Mouse (Mus musculus) layer of hippocampus, adult 9-10 months (tissue): Measurements from ENCODE around the gene Cds1.
A peak's percentile ranks its signal among the peaks of the same experiment; 100 is the strongest.

Experiments used
- DNase-seq: peaks from one replicate; pipeline ENCODE4 v3.0.0; 2022; ENCODE audit warnings: low spot score

The Cds1 gene

GRCm38 (mm10) chr5:101764554-101765347 is at the start of gene Cds1:
TSS of gene Cds1 (plus strand) at chr5:101765130.
- no peak for DNase-seq

GRCm38 (mm10) chr5:101724216-101724615 is 40.7 kb upstream of the Cds1 start:
- no peak for DNase-seq

- no peak for DNase-seq
Measured at GRCm38 (mm10) chr5:101724756-101725155, 40.2 kb upstream of the Cds1 start.

GRCm38 (mm10) chr5:101725703-101726102 is 39.2 kb upstream of the Cds1 start:
- no peak for DNase-seq

DNA sequence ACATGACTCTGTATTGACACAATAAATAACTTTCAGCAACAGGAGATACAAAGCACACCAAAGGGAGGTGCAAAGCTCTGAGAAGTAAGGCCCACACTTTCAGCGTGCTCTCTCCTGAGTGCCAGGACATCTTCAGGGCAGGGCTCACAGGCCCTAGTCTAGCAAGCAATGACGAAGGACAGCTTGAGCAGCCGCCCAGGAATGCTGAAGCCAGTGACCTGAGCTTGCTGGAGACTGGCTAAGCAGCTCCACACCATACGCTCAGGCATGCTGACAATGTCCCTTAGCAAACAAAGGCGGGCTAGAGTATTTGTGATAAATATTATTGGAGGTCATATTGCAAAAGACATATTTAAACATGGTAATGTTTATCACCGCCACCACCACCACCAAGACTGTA is 38.6 kb upstream of the Cds1 start:
- DNase-seq, result no peak

- no peak for DNase-seq
Measured at GRCm38 (mm10) chr5:101728304-101728905, 36.5 kb upstream of the Cds1 start.

DNA sequence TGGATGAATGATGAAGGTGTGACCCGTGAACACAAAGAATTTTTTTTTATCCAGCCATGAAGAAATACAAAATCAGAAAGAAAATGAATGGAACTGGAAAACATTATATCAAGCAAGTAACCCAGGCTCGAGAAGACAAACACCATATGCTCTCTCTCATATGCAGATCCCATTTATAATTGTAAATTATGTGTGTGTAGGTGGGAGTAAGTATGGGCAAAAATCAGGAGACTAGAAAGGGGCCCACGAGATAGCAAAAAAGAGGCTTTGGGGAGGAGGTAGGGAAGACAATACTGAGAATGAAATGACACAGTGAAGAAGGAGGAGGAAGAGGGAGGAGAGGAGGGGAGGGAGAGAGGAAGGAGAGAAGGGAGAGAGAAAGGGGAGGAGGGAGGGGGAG is 27.6 kb upstream of the Cds1 start:
- DNase-seq, result peak; percentile 4

- no peak for DNase-seq
Measured at GRCm38 (mm10) chr5:101740471-101741223, 24.3 kb upstream of the Cds1 start.

GRCm38 (mm10) chr5:101741224-101741591 is 23.7 kb upstream of the Cds1 start:
- DNase-seq, result no peak

DNA sequence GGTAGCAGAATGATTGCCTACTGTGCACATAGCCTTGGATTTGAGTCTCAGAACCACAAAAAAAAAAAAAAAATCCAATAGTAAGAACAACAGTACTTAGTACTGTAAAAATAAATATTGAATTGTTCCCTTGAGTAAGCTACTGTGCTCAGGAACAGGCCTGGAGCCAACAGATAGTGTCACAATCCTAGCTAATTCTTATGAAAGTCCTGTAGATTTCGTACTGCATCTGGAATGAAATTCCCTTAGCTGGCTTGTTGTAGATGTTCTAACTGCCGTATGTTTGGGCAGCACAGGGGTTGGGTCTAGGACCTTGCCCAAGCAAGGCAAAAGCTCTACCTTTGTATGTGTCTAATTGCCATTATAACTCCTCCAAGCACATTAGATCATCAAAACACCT is 22.9 kb upstream of the Cds1 start:
- no peak for DNase-seq

DNA sequence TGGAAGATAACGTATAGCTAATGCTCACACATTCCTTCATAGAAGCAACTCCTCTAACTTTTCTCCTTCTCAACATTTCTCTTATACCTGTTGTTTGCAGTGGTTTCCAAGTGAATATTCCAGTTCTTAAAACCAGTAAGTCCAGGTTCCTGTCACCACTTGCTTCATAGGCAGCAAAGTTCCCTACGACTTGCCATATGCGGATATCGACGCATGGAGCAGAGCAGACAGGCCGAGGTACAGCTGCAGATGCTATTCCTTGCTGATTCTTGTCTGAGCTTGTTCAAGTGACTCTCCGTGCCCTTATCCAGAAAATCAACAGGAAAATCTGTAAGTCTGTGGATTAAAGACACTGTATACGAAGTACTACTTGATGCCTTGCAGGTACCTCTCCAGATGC is 22.5 kb upstream of the Cds1 start:
- DNase-seq, result no peak

- no peak for DNase-seq
Measured at GRCm38 (mm10) chr5:101744886-101745285, 20.0 kb upstream of the Cds1 start.

DNA sequence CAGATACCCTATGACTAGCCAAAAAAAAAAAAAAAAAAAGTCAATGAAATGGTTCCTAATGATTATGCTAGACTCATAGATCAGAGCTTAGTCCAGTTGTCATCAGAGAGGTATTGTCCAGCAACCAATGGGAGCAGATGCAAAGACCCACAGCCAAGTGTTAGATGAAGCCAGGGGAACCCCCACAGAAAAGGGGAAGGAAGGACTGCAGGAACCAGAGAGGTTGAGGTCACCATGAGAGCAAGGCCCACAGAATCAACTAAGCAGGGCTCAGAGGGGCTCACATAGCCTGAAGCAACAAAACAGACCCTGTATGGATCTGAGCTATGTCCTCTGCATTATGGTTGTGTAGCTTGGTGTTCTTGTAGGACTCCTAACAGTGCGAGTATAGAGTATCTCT is 11.2 kb upstream of the Cds1 start:
- DNase-seq, result no peak

- DNase-seq, result no peak
Measured at GRCm38 (mm10) chr5:101757669-101758068, 7.3 kb upstream of the Cds1 start.

GRCm38 (mm10) chr5:101761685-101762084 is 3.2 kb upstream of the Cds1 start:
- DNase-seq, result no peak

DNA sequence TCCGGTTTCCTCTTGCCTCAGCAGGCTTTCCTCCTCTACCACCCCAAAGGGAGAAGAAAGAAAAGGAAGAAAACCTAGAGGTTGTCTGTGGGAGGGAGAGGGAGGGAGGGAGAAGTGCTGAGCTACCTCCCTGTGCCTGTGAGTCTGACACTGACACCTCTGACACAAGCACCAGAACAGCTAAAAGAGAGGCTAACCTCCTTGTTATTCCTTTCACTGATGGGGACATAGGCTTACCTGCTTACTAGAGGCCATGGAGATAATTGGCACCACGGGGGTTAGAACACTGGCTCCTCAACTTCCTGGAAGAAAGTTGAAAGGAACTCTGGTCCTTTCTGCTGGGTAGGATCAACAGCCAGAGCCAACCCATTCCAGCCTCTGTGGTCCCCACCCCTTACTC is 1.4 kb upstream of the Cds1 start:
- no peak for DNase-seq

DNA sequence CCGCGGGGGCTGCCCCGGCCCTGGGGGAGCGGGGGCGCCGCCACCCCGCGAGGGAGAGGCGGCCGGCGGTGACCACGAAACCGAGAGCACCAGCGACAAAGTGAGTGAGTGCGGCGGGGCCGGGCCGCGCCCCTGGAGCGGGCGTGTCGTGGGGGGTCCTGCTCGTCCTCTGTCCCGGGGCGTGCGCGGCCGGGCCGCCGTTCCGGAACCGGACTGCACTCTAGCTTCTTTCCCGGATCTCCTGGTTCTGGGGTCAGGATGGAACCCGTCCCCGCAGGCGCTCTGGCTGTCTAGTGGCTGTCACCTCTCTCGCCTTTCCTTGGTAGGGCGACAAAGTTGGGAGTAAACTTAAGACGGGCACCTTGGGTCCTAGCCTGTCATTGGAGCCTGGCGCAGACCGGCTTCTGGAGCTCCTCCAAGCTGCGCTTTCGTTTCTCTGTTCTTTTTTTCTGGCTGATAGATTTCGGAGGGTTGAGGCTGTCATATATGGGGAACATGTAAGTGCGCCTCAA is 516 bp downstream of the Cds1 start:
- DNase-seq, result no peak

DNA sequence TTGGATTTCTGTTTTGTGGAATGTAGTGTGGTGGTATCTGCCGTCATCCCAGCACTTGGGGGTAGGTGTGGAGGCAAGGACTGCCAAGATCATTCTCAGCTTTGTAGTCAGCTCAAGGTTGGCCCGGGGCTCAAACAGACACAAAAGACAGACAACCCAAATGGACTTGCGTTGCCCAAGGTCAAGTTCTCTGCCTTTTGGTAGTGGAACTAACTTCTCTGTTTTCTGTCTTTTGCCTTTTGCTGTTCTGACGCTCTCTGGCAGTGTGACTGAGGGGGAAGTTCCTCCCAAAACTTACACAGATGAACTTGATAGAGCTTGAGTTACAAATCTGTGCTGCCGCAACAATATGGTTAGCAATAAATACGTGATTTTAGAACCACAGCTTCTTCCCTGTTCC is 1.3 kb downstream of the Cds1 start:
- no peak for DNase-seq

GRCm38 (mm10) chr5:101767086-101767485 is 2.2 kb downstream of the Cds1 start:
- DNase-seq, result no peak

- no peak for DNase-seq
Measured at GRCm38 (mm10) chr5:101767486-101767885, 2.6 kb downstream of the Cds1 start.

GRCm38 (mm10) chr5:101768558-101768957 is 3.6 kb downstream of the Cds1 start:
- no peak for DNase-seq

GRCm38 (mm10) chr5:101772621-101773020 is 7.7 kb downstream of the Cds1 start:
- DNase-seq, result no peak

DNA sequence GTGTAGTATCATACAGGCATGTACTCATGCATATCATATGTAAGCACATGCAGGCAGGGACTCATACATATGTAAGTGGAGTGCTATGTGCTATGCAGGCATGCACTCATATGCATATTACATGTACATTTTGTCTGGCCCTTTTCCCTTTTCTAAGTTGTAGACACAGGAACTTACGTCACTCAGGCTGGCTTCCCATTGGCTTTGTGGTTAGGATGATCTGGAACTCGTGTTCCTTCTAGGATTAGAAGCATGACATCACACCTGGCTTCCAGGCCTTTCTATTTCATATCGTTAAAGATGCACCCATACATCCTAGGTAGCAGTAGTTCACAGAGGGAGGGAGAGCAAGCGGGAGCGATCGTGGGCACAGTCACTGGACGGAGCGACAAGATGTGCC is 10.3 kb downstream of the Cds1 start:
- no peak for DNase-seq
